Mouse (Mus musculus) intestine, postnatal 0 days (tissue): Measurements from ENCODE around the gene Hbb-bs. TPM values are rescaled to one million over a fixed set of nuclear protein-coding genes. Genes with fewer than 3 reads are reported as not detected.
"Not testable (repeated sequence)": the region's sequence is repeated elsewhere in the genome, so short reads cannot be mapped to it uniquely, and the experiment has no call there.

Experiments
- ATAC-seq: fragments of 200-750 bp; cut with Nextera tagmentation; 2 replicates; pipeline ENCODE4 v1.8.0; 2017; ENCODE audit warnings: mild to moderate bottlenecking, moderate TSS enrichment, moderate library complexity
- H3K27ac ChIP-seq: fragments of 300-500 bp; sonication (generic); 2 replicates; pipeline ENCODE4 v1.5.1; 2014; ENCODE audit warnings: mild to moderate bottlenecking, low read depth, low read length, moderate library complexity
- H3K27me3 ChIP-seq: fragments of 300-500 bp; sonication (generic); replicated peaks from 2 replicates; pipeline ENCODE4 v1.6.1; 2014; ENCODE audit warnings: low read length, mixed read lengths; ENCODE audit not compliant: control insufficient read depth, insufficient read depth
- H3K36me3 ChIP-seq: fragments of 300-500 bp; sonication (generic); 2 replicates; pipeline ENCODE4 v1.6.1; 2014; ENCODE audit warnings: mild to moderate bottlenecking, moderate library complexity; ENCODE audit not compliant: control insufficient read depth, insufficient read depth
- H3K4me1 ChIP-seq: fragments of 300-500 bp; sonication (generic); replicated peaks from 2 replicates; pipeline ENCODE4 v1.6.1; 2014; ENCODE audit warnings: antibody characterized with exemption, low read length, mixed read lengths; ENCODE audit not compliant: control insufficient read depth, insufficient read depth
- H3K4me2 ChIP-seq: fragments of 300-500 bp; sonication (generic); replicated peaks from 2 replicates; pipeline ENCODE4 v1.6.1; 2014; ENCODE audit warnings: low read depth, mild to moderate bottlenecking, moderate library complexity
- H3K4me3 ChIP-seq: fragments of 300-500 bp; sonication (generic); 2 replicates; pipeline ENCODE4 v1.5.1; 2014; ENCODE audit warnings: low read depth, low read length
- H3K9ac ChIP-seq: fragments of 300-500 bp; sonication (generic); 2 replicates; pipeline ENCODE4 v1.6.1; 2014; ENCODE audit warnings: mild to moderate bottlenecking, low read depth, low read length
- H3K9me3 ChIP-seq: fragments of 300-500 bp; sonication (generic); 2 replicates; pipeline ENCODE4 v1.6.1; 2016; ENCODE audit warnings: mixed run types; ENCODE audit not compliant: control insufficient read depth
- CTCF ChIP-seq: sonication (generic); IDR thresholded peaks from 2 replicates; pipeline ENCODE4 v1.5.1; 2016; ENCODE audit warnings: low read depth, mild to moderate bottlenecking, control low read depth, antibody characterized with exemption, moderate library complexity
- WGBS: fragments of 180-500 bp; shearing (Covaris S2); extraction: QIAGEN DNeasy Blood & Tissue Kit; methylation state at CpG from one replicate; pipeline ENCODE4 v1.1.7; 2014; 5-methylcytosine and 5-hydroxymethylcytosine counted together
- polyA plus RNA-seq: library from polyadenylated mRNA; unstranded; fragments of >200 nt; fragmentation: Nextera tagmentation; extraction: Ambion mirVana; gene quantifications from 2 replicates; pipeline ENCODE4 v1.2.1, GENCODE M21; 2015

Gene Hbb-bs
- polyA plus RNA-seq, 1 experiment from 2014 or later, result 726 TPM

DNA sequence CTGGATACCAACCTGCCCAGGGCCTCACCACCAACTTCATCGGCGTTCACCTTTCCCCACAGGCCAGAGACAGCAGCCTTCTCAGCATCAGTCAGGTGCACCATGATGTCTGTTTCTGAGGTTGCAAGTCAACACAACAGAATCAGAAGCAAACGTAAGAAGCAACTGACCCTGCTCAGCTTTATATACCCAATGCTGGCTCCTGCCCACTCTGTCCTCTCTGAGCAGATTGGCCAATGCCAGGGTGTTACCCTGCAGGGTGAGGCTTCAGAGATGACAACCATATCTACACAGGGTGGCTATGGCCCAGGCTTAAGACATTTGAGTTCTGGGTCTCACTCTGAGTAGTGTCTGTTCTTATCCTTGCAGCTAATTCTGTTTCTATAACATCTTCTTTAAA is 14.1 kb downstream of the Hbb-bs start, which contains the start of gene Hbb-bt:
Gene Hbb-bt, minus strand, starts transcription at position 231 of the 400 bp plus-strand sequence.
- no peaks in the 10 kb centered on the region for H3K27me3 ChIP-seq
- WGBS, result 87% methylated on average over 3 of the region's 3 CpGs
- no peak for TF ChIP-seq CTCF
- no peak for ATAC-seq
- no peaks in the 10 kb centered on the region for H3K9me3 ChIP-seq
- no peak within 1 kb of the TSS for H3K4me2 ChIP-seq
- no peak within 1 kb of the TSS for H3K9ac ChIP-seq
- H3K4me1 ChIP-seq, result no peaks in the 10 kb centered on the region
- H3K4me3 ChIP-seq, result no peak within 1 kb of the TSS
- no peaks in the 10 kb centered on the region for H3K36me3 ChIP-seq
- no peak within 1 kb of the TSS for H3K27ac ChIP-seq

DNA sequence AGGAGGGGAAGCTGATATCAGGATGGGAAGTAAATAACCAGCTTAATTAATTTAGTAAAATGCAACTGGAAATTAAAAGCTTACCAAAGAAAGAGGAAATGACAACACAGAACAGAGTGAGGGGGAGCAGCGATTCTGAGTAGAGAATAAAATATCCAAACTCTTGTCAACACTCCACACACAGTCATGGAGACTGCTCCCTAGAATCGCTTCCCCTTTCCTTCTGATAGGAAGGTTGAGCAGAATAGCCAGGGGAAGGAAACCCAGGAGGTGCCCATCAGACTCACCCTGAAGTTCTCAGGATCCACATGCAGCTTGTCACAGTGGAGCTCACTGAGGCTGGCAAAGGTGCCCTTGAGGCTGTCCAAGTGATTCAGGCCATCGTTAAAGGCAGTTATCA is 14.7 kb downstream of the Hbb-bs start:
- H3K4me1 ChIP-seq, H3K4me2 ChIP-seq, ATAC-seq, H3K4me3 ChIP-seq, H3K36me3 ChIP-seq, H3K9me3 ChIP-seq, H3K27ac ChIP-seq, H3K27me3 ChIP-seq, H3K9ac ChIP-seq: not testable (repeated sequence)
- WGBS, result no CpG with 5 or more reads among the region's 3 CpGs

DNA sequence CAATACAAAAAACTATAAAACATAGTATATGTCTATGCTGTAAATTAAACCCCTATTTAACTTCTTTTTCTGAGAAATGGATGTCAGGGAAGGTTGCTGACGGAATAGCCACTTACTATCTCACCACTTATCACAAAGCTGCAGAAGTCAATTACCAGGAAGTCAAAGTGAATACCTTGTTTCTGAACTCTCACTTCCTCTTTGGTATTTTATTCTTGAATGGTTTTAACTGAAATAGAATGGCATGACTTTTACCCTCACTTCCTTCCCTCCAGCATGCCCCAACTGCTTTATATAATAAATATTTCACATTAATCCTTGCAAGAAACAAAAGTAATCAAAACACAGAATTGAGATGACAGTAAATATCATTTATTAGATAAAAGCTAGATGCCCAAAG is 15.7 kb downstream of the Hbb-bs start:
- H3K4me2 ChIP-seq, result no peak overlapping the region
- 29% methylated on average over 1 of the region's 1 CpGs for WGBS
- TF ChIP-seq CTCF, result no peak
- H3K9ac ChIP-seq, result no peak overlapping the region
- H3K4me1 ChIP-seq, result no peaks in the 10 kb centered on the region
- no peak for ATAC-seq
- no peaks in the 10 kb centered on the region for H3K27me3 ChIP-seq
- H3K9me3 ChIP-seq, result no peaks in the 10 kb centered on the region
- H3K36me3 ChIP-seq, result no peaks in the 10 kb centered on the region
- H3K27ac ChIP-seq, result no peak overlapping the region
- no peak overlapping the region for H3K4me3 ChIP-seq

DNA sequence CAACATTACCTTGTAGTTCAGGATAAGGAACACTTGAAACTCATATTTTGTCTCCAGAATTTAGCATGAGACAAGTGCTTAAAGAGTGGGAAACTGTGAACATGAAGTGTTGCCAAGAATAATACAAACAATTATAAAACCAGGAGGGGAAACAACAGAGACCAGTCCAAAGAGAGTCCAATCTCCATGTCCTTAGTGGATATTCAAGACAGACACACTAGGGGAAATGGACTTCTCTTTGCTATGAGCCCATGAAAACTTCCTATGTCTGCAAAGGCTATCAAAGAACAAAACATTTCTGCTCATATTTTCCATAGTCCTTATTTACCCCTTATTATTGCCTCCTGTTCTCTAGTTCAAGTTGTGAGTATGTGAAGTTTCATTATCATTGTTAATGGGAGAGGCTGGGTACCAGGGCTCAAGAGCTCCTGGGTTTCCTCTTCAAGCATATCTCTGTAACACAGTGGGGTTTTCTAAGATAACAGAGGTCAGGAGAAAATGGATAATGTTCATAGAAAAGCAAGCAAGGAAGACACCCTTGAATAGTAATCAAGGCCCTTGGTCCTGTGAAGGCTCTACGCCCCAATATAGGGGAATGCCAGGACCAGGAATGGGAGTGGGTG is 16.6 kb downstream of the Hbb-bs start:
- Histone ChIP-seq H3K4me3 (no peak overlapping the region), H3K9ac (no peak overlapping the region), H3K4me1 (no peaks in the 10 kb centered on the region), H3K4me2 (no peak overlapping the region), H3K27ac (no peak overlapping the region), H3K36me3 (no peaks in the 10 kb centered on the region), H3K27me3 (no peaks in the 10 kb centered on the region), H3K9me3 (no peaks in the 10 kb centered on the region)
- TF ChIP-seq CTCF, result no peak
- WGBS, result 83% methylated on average over 1 of the region's 1 CpGs
- ATAC-seq, result no peak

DNA sequence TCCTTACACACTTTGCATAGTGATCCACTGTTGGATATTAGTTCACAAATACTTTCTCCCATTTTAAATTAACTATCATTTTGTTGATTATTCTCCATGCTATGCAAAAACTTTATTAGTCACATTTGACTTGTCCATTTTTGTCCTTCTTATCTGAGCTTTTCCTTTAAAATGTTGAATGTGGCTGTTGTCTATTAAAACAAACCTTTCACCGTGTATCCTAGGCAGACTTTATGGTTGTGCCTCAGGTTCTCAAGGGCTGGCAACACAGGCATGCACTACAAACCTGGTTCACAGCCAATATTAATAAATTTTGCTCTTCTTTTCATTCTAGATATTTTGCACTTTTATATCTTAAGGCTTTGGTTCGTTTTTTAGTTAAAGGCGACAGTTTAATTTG is 17.1 kb downstream of the Hbb-bs start:
- Histone ChIP-seq H3K9ac (no peak overlapping the region), H3K9me3 (no peaks in the 10 kb centered on the region), H3K27ac (no peak overlapping the region), H3K4me2 (no peak overlapping the region), H3K36me3 (no peaks in the 10 kb centered on the region), H3K27me3 (no peaks in the 10 kb centered on the region), H3K4me3 (no peak overlapping the region), H3K4me1 (no peaks in the 10 kb centered on the region)
- WGBS, result 75% methylated on average over 3 of the region's 3 CpGs
- TF ChIP-seq CTCF, result no peak
- ATAC-seq, result no peak

DNA sequence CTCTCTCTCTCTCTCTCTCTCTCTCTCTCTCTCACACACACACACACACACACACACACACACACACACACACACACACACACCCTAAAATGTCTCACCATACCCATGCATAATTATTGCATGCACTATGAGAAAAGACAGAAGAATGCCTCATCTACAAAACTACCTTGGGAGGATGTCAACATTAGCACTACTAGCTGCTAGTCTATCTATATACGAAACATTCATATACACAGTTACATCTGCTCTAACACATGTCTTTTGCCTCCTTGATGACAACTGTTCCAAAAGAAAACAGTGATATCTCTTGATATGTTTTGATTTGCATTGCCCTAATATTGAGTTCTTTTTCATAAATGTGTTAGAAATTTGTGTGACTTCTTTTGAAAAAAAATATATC is 17.6 kb downstream of the Hbb-bs start:
- H3K9ac ChIP-seq, result no peak overlapping the region
- no peak for TF ChIP-seq CTCF
- no peaks in the 10 kb centered on the region for H3K36me3 ChIP-seq
- H3K27me3 ChIP-seq, result no peaks in the 10 kb centered on the region
- H3K4me3 ChIP-seq, result no peak overlapping the region
- no peaks in the 10 kb centered on the region for H3K9me3 ChIP-seq
- ATAC-seq, result no peak
- H3K4me2 ChIP-seq, result no peak overlapping the region
- no peak overlapping the region for H3K27ac ChIP-seq
- no peaks in the 10 kb centered on the region for H3K4me1 ChIP-seq
- 83% methylated on average over 1 of the region's 1 CpGs for WGBS

DNA sequence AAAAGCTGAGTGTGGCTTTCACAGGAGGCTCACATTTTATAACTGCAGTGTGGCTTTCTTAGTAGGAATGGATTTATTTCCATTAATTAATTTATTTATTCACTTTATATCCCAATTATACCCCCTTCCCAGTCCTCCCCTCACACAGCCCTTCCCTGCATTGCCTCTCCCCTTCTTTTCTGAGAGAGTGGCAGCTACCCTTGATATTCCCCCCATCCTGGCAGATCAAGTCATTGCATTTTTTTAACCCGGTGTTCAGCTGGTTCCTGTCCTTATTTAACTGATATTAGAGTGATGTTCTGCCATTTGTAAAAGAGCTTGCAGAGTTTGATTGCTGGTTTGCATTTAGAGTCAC is 18.1 kb downstream of the Hbb-bs start:
- Histone ChIP-seq H3K4me2 (no peak overlapping the region), H3K27ac (no peak overlapping the region), H3K27me3 (no peaks in the 10 kb centered on the region), H3K9ac (no peak overlapping the region), H3K4me1 (no peaks in the 10 kb centered on the region), H3K36me3 (no peaks in the 10 kb centered on the region), H3K4me3 (no peak overlapping the region), H3K9me3 (no peaks in the 10 kb centered on the region)
- ATAC-seq, result no peak
- 74% methylated on average over 1 of the region's 1 CpGs for WGBS
- TF ChIP-seq CTCF, result no peak
